Mouse (Mus musculus) ES-E14 (cell line): Measurements from ENCODE around the gene Zxdc. TPM values are rescaled to one million over a fixed set of nuclear protein-coding genes. Genes with fewer than 3 reads are reported as not detected.

Source experiments
- DNase-seq: peaks from one replicate; pipeline ENCODE4 v3.0.0-alpha.2; 2013; ENCODE audit warnings: low read depth, low spot score
- H3K27ac ChIP-seq: 2 replicates; pipeline ENCODE4 v1.5.1; 2012; ENCODE audit warnings: low read depth, mild to moderate bottlenecking, low read length, moderate library complexity, mixed read lengths; ENCODE audit not compliant: poor library complexity, insufficient read depth, severe bottlenecking
- H3K36me3 ChIP-seq: 2 replicates; pipeline ENCODE4 v1.6.1; 2012; ENCODE audit warnings: mild to moderate bottlenecking, low read length, moderate library complexity, mixed read lengths; ENCODE audit not compliant: control insufficient read depth, poor library complexity, insufficient read depth, severe bottlenecking
- H3K4me1 ChIP-seq, 2 experiments: fragments of 150-350 bp in 1 of 2; sonication (generic) in 1 of 2; 2 replicates each; pipeline ENCODE4 v1.6.1; 2012; ENCODE audit warnings: low read length in 2 of 2, mild to moderate bottlenecking in 1 of 2, mixed read lengths in 1 of 2; ENCODE audit not compliant: control insufficient read depth in 2 of 2, insufficient read depth in 2 of 2, poor library complexity in 1 of 2
- H3K4me3 ChIP-seq, 2 experiments: fragments of 150-350 bp in 1 of 2; sonication (generic) in 1 of 2; 2 replicates each; pipeline ENCODE4 v1.5.1; 2012; ENCODE audit warnings: low read length in 2 of 2, low read depth in 1 of 2, mild to moderate bottlenecking in 1 of 2, mixed read lengths in 1 of 2; ENCODE audit not compliant: insufficient read depth in 1 of 2, poor library complexity in 1 of 2, severe bottlenecking in 1 of 2
- H3K9ac ChIP-seq: 2 replicates; pipeline ENCODE4 v1.6.1; 2012; ENCODE audit warnings: low read depth, mild to moderate bottlenecking, low read length, mixed read lengths; ENCODE audit not compliant: poor library complexity, insufficient read depth, severe bottlenecking
- H3K9me3 ChIP-seq: fragments of 150-350 bp; sonication (generic); 2 replicates; pipeline ENCODE4 v1.6.1; 2012; ENCODE audit warnings: low read depth, mild to moderate bottlenecking, low read length; ENCODE audit not compliant: control insufficient read depth, insufficient read depth
- CHD2 ChIP-seq: IDR thresholded peaks from 2 replicates; pipeline ENCODE4 v1.6.1; 2014; ENCODE audit warnings: mild to moderate bottlenecking, low read depth, low read length, inconsistent platforms
- HCFC1 ChIP-seq: IDR thresholded peaks from 2 replicates; pipeline ENCODE4 v1.6.1; 2012; ENCODE audit warnings: low read length, inconsistent platforms, borderline replicate concordance; ENCODE audit not compliant: insufficient read depth
- MAFK ChIP-seq: IDR thresholded peaks from 2 replicates; pipeline ENCODE4 v1.6.1; 2014; ENCODE audit warnings: mild to moderate bottlenecking, low read depth, low read length, inconsistent platforms; ENCODE audit not compliant: insufficient read depth
- ZC3H11A ChIP-seq: IDR thresholded peaks from 2 replicates; pipeline ENCODE4 v1.6.1; 2012; ENCODE audit warnings: low read depth, mild to moderate bottlenecking, inconsistent platforms, low read length, borderline replicate concordance
- ZNF384 ChIP-seq: IDR thresholded peaks from 2 replicates; pipeline ENCODE4 v1.6.1; 2012; ENCODE audit warnings: low read depth, low read length, inconsistent platforms
- in situ Hi-C, 2 experiments: fragments of 600-800 bp; cut with MboI; formaldehyde crosslinking; loops; one replicate each; pipeline ENCODE4 v1.15.1; 2025; ENCODE audit warnings: low sequenced_read_pairs in 2 of 2, inconsistent platforms in 1 of 2; ENCODE audit not compliant: unreplicated experiment in 2 of 2
- total RNA-seq: library from RNA; depleted of rRNA; stranded (reverse); fragments of 300-350 nt; gene quantifications from 2 replicates; pipeline ENCODE4 v1.2.3, GENCODE M21; 2012

Gene Zxdc
- total RNA-seq, 1 experiment = 12.0 TPM

GRCm38 (mm10) chr6:90334244-90334643 is 35.0 kb upstream of the Zxdc start:
- no peak for DNase-seq

GRCm38 (mm10) chr6:90342343-90342742 is 26.9 kb upstream of the Zxdc start:
- Histone ChIP-seq H3K4me3 (no peak overlapping the region), H3K27ac (no peak overlapping the region), H3K36me3 (no peaks in the 10 kb centered on the region), H3K4me1 (no peaks in the 10 kb centered on the region), H3K9ac (no peak overlapping the region), H3K9me3 (no peaks in the 10 kb centered on the region)
- no peak for TF ChIP-seq ZNF384
- TF ChIP-seq ZC3H11A = no peak
- TF ChIP-seq CHD2 = no peak
- no peak for TF ChIP-seq HCFC1
- no peak for TF ChIP-seq MAFK
- DNase-seq = no peak
- in situ Hi-C loops = loop anchor here in 1 of 2 experiments (25.0 kb wide), 1 partner anchor 655 kb away; no protein-coding TSS in a partner anchor

More at GRCm38 (mm10) chr6:90334244-90334643, 35.0 kb upstream of the Zxdc start:
- TF ChIP-seq HCFC1 (no peak), MAFK (no peak), ZNF384 (no peak)
- Histone ChIP-seq H3K4me1 (no peaks in the 10 kb centered on the region), H3K4me3 (no peak overlapping the region), H3K9ac (no peak overlapping the region), H3K36me3 (no peaks in the 10 kb centered on the region), H3K27ac (no peak overlapping the region), H3K9me3 (no peaks in the 10 kb centered on the region)
- in situ Hi-C loops = loop anchor here in 1 of 2 experiments (25.0 kb wide), 1 partner anchor 647 kb away; no protein-coding TSS in a partner anchor

GRCm38 (mm10) chr6:90347183-90347582 is 22.1 kb upstream of the Zxdc start:
- no peaks in the 10 kb centered on the region for H3K4me1 ChIP-seq
- TF ChIP-seq CHD2 = no peak
- no peak for TF ChIP-seq MAFK
- TF ChIP-seq HCFC1 = no peak
- no peak for TF ChIP-seq ZNF384
- no peak for TF ChIP-seq ZC3H11A
- H3K27ac ChIP-seq = no peak overlapping the region
- in situ Hi-C loops = loop anchor here in 1 of 2 experiments (25.0 kb wide), 1 partner anchor 660 kb away; no protein-coding TSS in a partner anchor
- H3K9ac ChIP-seq = no peak overlapping the region
- no peaks in the 10 kb centered on the region for H3K36me3 ChIP-seq
- no peak for DNase-seq
- H3K4me3 ChIP-seq = no peak overlapping the region
- no peaks in the 10 kb centered on the region for H3K9me3 ChIP-seq

- H3K9me3 ChIP-seq = no peaks in the 10 kb centered on the region
- DNase-seq = no peak
- no peak overlapping the region for H3K9ac ChIP-seq
- no peaks in the 10 kb centered on the region for H3K36me3 ChIP-seq
- in situ Hi-C loops = loop anchor here in 1 of 2 experiments (25.0 kb wide), 1 partner anchor 661 kb away; no protein-coding TSS in a partner anchor
- H3K4me1 ChIP-seq = no peaks in the 10 kb centered on the region
- no peak overlapping the region for H3K4me3 ChIP-seq
- no peak for TF ChIP-seq MAFK
- no peak for TF ChIP-seq HCFC1
- no peak for TF ChIP-seq ZC3H11A
- TF ChIP-seq CHD2 = no peak
- no peak for TF ChIP-seq ZNF384
- no peak overlapping the region for H3K27ac ChIP-seq
Measured at GRCm38 (mm10) chr6:90348500-90348899, 20.8 kb upstream of the Zxdc start.

- Histone ChIP-seq H3K36me3 (no peaks in the 10 kb centered on the region), H3K27ac (no peak overlapping the region), H3K4me3 (no peak overlapping the region), H3K9ac (no peak overlapping the region), H3K4me1 (no peaks in the 10 kb centered on the region), H3K9me3 (no peaks in the 10 kb centered on the region)
- no peak for DNase-seq
- TF ChIP-seq CHD2 (no peak), ZNF384 (no peak), MAFK (no peak), HCFC1 (no peak), ZC3H11A (no peak)
- in situ Hi-C loops = no loop called here
Measured at GRCm38 (mm10) chr6:90350011-90350410, 19.3 kb upstream of the Zxdc start.
